Mouse (Mus musculus) testis, adult 2 months (tissue): Measurements from ENCODE around the gene Kxd1. TPM values are rescaled to one million over a fixed set of nuclear protein-coding genes. Genes with fewer than 3 reads are reported as not detected.

Experiments
- H3K27ac ChIP-seq: fragments of 200-500 bp; 2 replicates; pipeline ENCODE4 v1.5.1; 2012; ENCODE audit warnings: low read depth, low read length; ENCODE audit not compliant: control insufficient read depth, insufficient read depth
- H3K27me3 ChIP-seq: fragments of 200-500 bp; 2 replicates; pipeline ENCODE4 v1.6.1; 2012; ENCODE audit warnings: mild to moderate bottlenecking, low read length, moderate library complexity; ENCODE audit not compliant: control insufficient read depth, insufficient read depth
- H3K36me3 ChIP-seq: fragments of 200-500 bp; 2 replicates; pipeline ENCODE4 v1.6.1; 2012; ENCODE audit warnings: mild to moderate bottlenecking, low read length; ENCODE audit not compliant: control insufficient read depth, insufficient read depth
- H3K4me1 ChIP-seq: fragments of 200-500 bp; 2 replicates; pipeline ENCODE4 v1.6.1; 2012; ENCODE audit warnings: low read length; ENCODE audit not compliant: control insufficient read depth, insufficient read depth
- H3K4me3 ChIP-seq: fragments of 200-500 bp; 2 replicates; pipeline ENCODE4 v1.5.1; 2012; ENCODE audit warnings: low read depth, mild to moderate bottlenecking, low read length, moderate library complexity, mixed read lengths; ENCODE audit not compliant: control insufficient read depth
- CTCF ChIP-seq: fragments of 200-500 bp; IDR thresholded peaks from 2 replicates; pipeline ENCODE4 v1.5.1; 2012; ENCODE audit warnings: low read depth, mild to moderate bottlenecking, inconsistent platforms, low read length, moderate library complexity; ENCODE audit not compliant: control insufficient read depth, insufficient read depth, insufficient replicate concordance
- POLR2A ChIP-seq: fragments of 200-500 bp; IDR thresholded peaks from 2 replicates; pipeline ENCODE4 v1.6.1; 2012; ENCODE audit warnings: low read depth, mild to moderate bottlenecking, inconsistent platforms, low read length, moderate library complexity; ENCODE audit not compliant: control insufficient read depth
- polyA plus RNA-seq: library from polyadenylated mRNA; depleted of rRNA; stranded (reverse); fragments of >200 nt; gene quantifications from 2 replicates; pipeline ENCODE4 v1.2.3, GENCODE M21; 2012; rRNA removed

Gene Kxd1
- 77.9 and 84.7 TPM in 2 replicates for polyA plus RNA-seq

GRCm38 (mm10) chr8:70527512-70528181 lies at the start of gene Kxd1, which contains the start of gene Fkbp8:
Gene Kxd1, minus strand, starts transcription at chr8:70527956.
Gene Fkbp8, plus strand, starts transcription at chr8:70527724.
- Histone ChIP-seq H3K4me3 (peak within 1 kb of the TSS; percentile 92), H3K27ac (peak within 1 kb of the TSS; percentile 91), H3K36me3 (no peaks in the 10 kb centered on the region; the same call in 1 of the 2 replicates), H3K4me1 (peaks cover 12% of the 10 kb centered on the region), H3K27me3 (no peaks in the 10 kb centered on the region)
- TF ChIP-seq POLR2A (peak; percentile 59; the same call in 1 of the 2 replicates), CTCF (no peak)

GRCm38 (mm10) chr8:70577207-70577606 lies 49.5 kb upstream of the Kxd1 start:
- TF ChIP-seq CTCF: no peak
- TF ChIP-seq POLR2A: no peak
- Histone ChIP-seq H3K4me1 (no peaks in the 10 kb centered on the region), H3K4me3 (peak overlapping the region; percentile 61), H3K27me3 (no peaks in the 10 kb centered on the region), H3K27ac (no peak overlapping the region), H3K36me3 (peaks cover 2% of the 10 kb centered on the region)

- H3K4me3 ChIP-seq: no peak overlapping the region
- no peaks in the 10 kb centered on the region for H3K27me3 ChIP-seq
- peak overlapping the region; percentile 22; the same call in 1 of the 2 replicates for H3K27ac ChIP-seq
- H3K4me1 ChIP-seq: no peaks in the 10 kb centered on the region; the same call in 1 of the 2 replicates
- peaks cover 2% of the 10 kb centered on the region; the same call in 1 of the 2 replicates for H3K36me3 ChIP-seq
- no peak for TF ChIP-seq POLR2A
- TF ChIP-seq CTCF: no peak
Observed at GRCm38 (mm10) chr8:70574915-70575314, 47.2 kb upstream of the Kxd1 start.

GRCm38 (mm10) chr8:70574302-70574701 lies 46.5 kb upstream of the Kxd1 start:
- H3K4me3 ChIP-seq: no peak overlapping the region
- TF ChIP-seq CTCF (no peak), POLR2A (no peak)
- H3K27me3 ChIP-seq: no peaks in the 10 kb centered on the region
- no peak overlapping the region for H3K27ac ChIP-seq
- H3K4me1 ChIP-seq: no peaks in the 10 kb centered on the region; the same call in 1 of the 2 replicates
- H3K36me3 ChIP-seq: peaks cover 2% of the 10 kb centered on the region; the same call in 1 of the 2 replicates

- Histone ChIP-seq H3K27me3 (no peaks in the 10 kb centered on the region), H3K4me1 (no peaks in the 10 kb centered on the region; the same call in 1 of the 2 replicates), H3K27ac (no peak overlapping the region), H3K36me3 (no peaks in the 10 kb centered on the region), H3K4me3 (no peak overlapping the region)
- no peak for TF ChIP-seq CTCF
- TF ChIP-seq POLR2A: no peak
Observed at GRCm38 (mm10) chr8:70570990-70571389, 43.2 kb upstream of the Kxd1 start.

DNA sequence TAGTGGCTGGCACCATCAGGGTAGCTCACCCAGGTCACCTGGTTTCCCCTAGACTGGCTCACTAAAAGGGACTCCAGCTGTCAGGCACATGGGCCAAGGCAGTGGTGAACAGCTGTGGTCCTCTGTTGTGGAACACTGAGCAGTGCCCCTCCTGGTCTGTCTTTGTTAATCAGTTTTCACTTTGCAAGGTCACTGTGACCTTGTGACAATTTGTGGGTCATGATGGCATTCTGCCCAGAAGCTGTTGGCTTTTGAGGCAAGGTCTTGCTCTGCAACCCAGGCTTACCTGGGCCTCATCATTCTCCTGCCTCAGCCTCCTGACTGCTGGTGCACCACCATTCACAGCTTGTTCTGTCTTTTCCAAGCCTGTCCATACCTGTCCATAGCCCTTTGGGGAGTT lies 42.6 kb upstream of the Kxd1 start:
- Histone ChIP-seq H3K27ac (no peak overlapping the region), H3K4me3 (no peak overlapping the region), H3K4me1 (peaks cover 3% of the 10 kb centered on the region), H3K36me3 (no peaks in the 10 kb centered on the region), H3K27me3 (no peaks in the 10 kb centered on the region)
- TF ChIP-seq POLR2A: no peak
- TF ChIP-seq CTCF: no peak

GRCm38 (mm10) chr8:70565561-70565960 lies 37.8 kb upstream of the Kxd1 start:
- no peaks in the 10 kb centered on the region for H3K36me3 ChIP-seq
- TF ChIP-seq POLR2A (no peak), CTCF (no peak)
- no peak overlapping the region for H3K27ac ChIP-seq
- H3K4me1 ChIP-seq: peaks cover 11% of the 10 kb centered on the region
- no peaks in the 10 kb centered on the region for H3K27me3 ChIP-seq
- H3K4me3 ChIP-seq: no peak overlapping the region
